Mouse (Mus musculus): ENCODE results near the gene Cct8. TPM values are rescaled to one million over a fixed set of nuclear protein-coding genes. Genes with fewer than 3 reads are reported as not detected.

The Cct8 gene
- polyA plus RNA-seq, 1 experiment from 2014 or later, result 430 TPM

GRCm38 (mm10) chr16:87443245-87443644 is 52.4 kb downstream of the Cct8 start:
- no peak overlapping the region for H3K9ac ChIP-seq
- H3K4me2 ChIP-seq, result no peak overlapping the region
- no peaks in the 10 kb centered on the region for H3K9me3 ChIP-seq
- no peak overlapping the region for H3K4me3 ChIP-seq
- H3K36me3 ChIP-seq, result no peaks in the 10 kb centered on the region
- no peak for ATAC-seq (ENCODE audit: borderline replicate concordance, extremely low read depth, low FRiP score, low TSS enrichment)
- 0 out of 2 replicates have a peak overlapping the region, but pooled peaks have one; percentile 31 for H3K27ac ChIP-seq
- peaks cover 27% of the 10 kb centered on the region; the same call in 1 of the 2 replicates for H3K4me1 ChIP-seq
- no peaks in the 10 kb centered on the region for H3K27me3 ChIP-seq

- Histone ChIP-seq H3K9ac (no peak overlapping the region), H3K4me3 (no peak overlapping the region), H3K4me1 (peaks cover 27% of the 10 kb centered on the region; the same call in 1 of the 2 replicates), H3K36me3 (no peaks in the 10 kb centered on the region), H3K27ac (no peak overlapping the region), H3K9me3 (no peaks in the 10 kb centered on the region), H3K27me3 (no peaks in the 10 kb centered on the region), H3K4me2 (no peak overlapping the region)
- no peak for ATAC-seq (ENCODE audit: borderline replicate concordance, extremely low read depth, low FRiP score, low TSS enrichment)
- 22% methylated on average over 5 of the region's 5 CpGs for WGBS
These were observed 53.4 kb downstream of the Cct8 start for GRCm38 (mm10) chr16:87442291-87442690.

GRCm38 (mm10) chr16:87441089-87441488 is 54.6 kb downstream of the Cct8 start:
- peak overlapping the region; percentile 88 for H3K4me3 ChIP-seq
- ATAC-seq (ENCODE audit: borderline replicate concordance, extremely low read depth, low FRiP score, low TSS enrichment), result no peak
- H3K4me2 ChIP-seq, result peak overlapping the region; percentile 62
- peak overlapping the region; percentile 91 for H3K9ac ChIP-seq
- 18% methylated on average over 9 of the region's 9 CpGs for WGBS
- no peaks in the 10 kb centered on the region for H3K36me3 ChIP-seq
- H3K9me3 ChIP-seq, result no peaks in the 10 kb centered on the region
- no peaks in the 10 kb centered on the region for H3K27me3 ChIP-seq
- peak overlapping the region; percentile 91; the same call in 1 of the 2 replicates for H3K27ac ChIP-seq
- peaks cover 27% of the 10 kb centered on the region; the same call in 1 of the 2 replicates for H3K4me1 ChIP-seq

- H3K27me3 ChIP-seq, result no peaks in the 10 kb centered on the region
- peak within 1 kb of the TSS; percentile 88 for H3K4me3 ChIP-seq
- peak within 1 kb of the TSS; percentile 91 for H3K9ac ChIP-seq
- H3K36me3 ChIP-seq, result no peaks in the 10 kb centered on the region
- H3K27ac ChIP-seq, result peak within 1 kb of the TSS; percentile 91
- peak; percentile 93 for ATAC-seq (ENCODE audit: borderline replicate concordance, extremely low read depth, low FRiP score, low TSS enrichment)
- peaks cover 27% of the 10 kb centered on the region; the same call in 1 of the 2 replicates for H3K4me1 ChIP-seq
- under 1% methylated on average over 38 of the region's 38 CpGs for WGBS
- peak within 1 kb of the TSS; percentile 62 for H3K4me2 ChIP-seq
- no peaks in the 10 kb centered on the region for H3K9me3 ChIP-seq
These were observed 55.4 kb downstream of the Cct8 start, which contains the start of gene Rwdd2b for GRCm38 (mm10) chr16:87440184-87440686. Gene Rwdd2b, minus strand, starts transcription at chr16:87440573.

- Histone ChIP-seq H3K4me2 (no peak overlapping the region), H3K4me3 (no peak overlapping the region), H3K27me3 (no peaks in the 10 kb centered on the region), H3K36me3 (no peaks in the 10 kb centered on the region), H3K27ac (no peak overlapping the region), H3K9me3 (no peaks in the 10 kb centered on the region), H3K9ac (no peak overlapping the region), H3K4me1 (peaks cover 27% of the 10 kb centered on the region; the same call in 1 of the 2 replicates)
- WGBS, result 91% methylated on average over 8 of the region's 8 CpGs
- no peak for ATAC-seq (ENCODE audit: borderline replicate concordance, extremely low read depth, low FRiP score, low TSS enrichment)
These were observed 57.0 kb downstream of the Cct8 start for GRCm38 (mm10) chr16:87438697-87439096.

- no peaks in the 10 kb centered on the region for H3K9me3 ChIP-seq
- peaks cover 18% of the 10 kb centered on the region; the same call in 1 of the 2 replicates for H3K4me1 ChIP-seq
- no peak overlapping the region for H3K27ac ChIP-seq
- no peaks in the 10 kb centered on the region for H3K36me3 ChIP-seq
- no peak overlapping the region for H3K4me2 ChIP-seq
- no peak for ATAC-seq (ENCODE audit: borderline replicate concordance, extremely low read depth, low FRiP score, low TSS enrichment)
- no peak overlapping the region for H3K4me3 ChIP-seq
- WGBS, result 93% methylated on average over 21 of the region's 21 CpGs
- H3K27me3 ChIP-seq, result no peaks in the 10 kb centered on the region
- H3K9ac ChIP-seq, result no peak overlapping the region
These were observed 58.6 kb downstream of the Cct8 start for GRCm38 (mm10) chr16:87437096-87437495.

GRCm38 (mm10) chr16:87435411-87436205 is 60.1 kb downstream of the Cct8 start:
- H3K9ac ChIP-seq, result no peak overlapping the region
- H3K4me2 ChIP-seq, result no peak overlapping the region
- H3K27me3 ChIP-seq, result no peaks in the 10 kb centered on the region
- no peak for ATAC-seq (ENCODE audit: borderline replicate concordance, extremely low read depth, low FRiP score, low TSS enrichment)
- 78% methylated on average over 13 of the region's 13 CpGs for whole genome bisulfite sequencing
- no peaks in the 10 kb centered on the region for H3K9me3 ChIP-seq
- peaks cover 9% of the 10 kb centered on the region; the same call in 1 of the 2 replicates for H3K4me1 ChIP-seq
- no peak overlapping the region for H3K4me3 ChIP-seq
- no peaks in the 10 kb centered on the region for H3K36me3 ChIP-seq
- H3K27ac ChIP-seq, result no peak overlapping the region

GRCm38 (mm10) chr16:87434946-87435345 is 60.7 kb downstream of the Cct8 start:
- H3K27me3 ChIP-seq, result no peaks in the 10 kb centered on the region
- no peak overlapping the region for H3K4me2 ChIP-seq
- H3K9ac ChIP-seq, result no peak overlapping the region
- H3K4me3 ChIP-seq, result no peak overlapping the region
- H3K4me1 ChIP-seq, result peaks cover 9% of the 10 kb centered on the region; the same call in 1 of the 2 replicates
- H3K9me3 ChIP-seq, result no peaks in the 10 kb centered on the region
- no peak overlapping the region for H3K27ac ChIP-seq
- H3K36me3 ChIP-seq, result no peaks in the 10 kb centered on the region
- 71% methylated on average over 6 of the region's 6 CpGs for WGBS
- ATAC-seq (ENCODE audit: borderline replicate concordance, extremely low read depth, low FRiP score, low TSS enrichment), result no peak

- Histone ChIP-seq H3K4me1 (peaks cover 3% of the 10 kb centered on the region; the same call in 1 of the 2 replicates), H3K4me2 (no peak overlapping the region), H3K9ac (no peak overlapping the region), H3K9me3 (no peaks in the 10 kb centered on the region), H3K27me3 (no peaks in the 10 kb centered on the region), H3K4me3 (no peak overlapping the region), H3K36me3 (no peaks in the 10 kb centered on the region), H3K27ac (no peak overlapping the region)
- ATAC-seq (ENCODE audit: borderline replicate concordance, extremely low read depth, low FRiP score, low TSS enrichment), result no peak
- 71% methylated on average over 7 of the region's 7 CpGs for WGBS
These were observed 61.4 kb downstream of the Cct8 start for GRCm38 (mm10) chr16:87434266-87434665.

Other genes with a start within 250 kb of the Cct8 start
- gene N6amt1, start 141.7 kb downstream of the Cct8 start, polyA plus RNA-seq (2015; fragmentation: Nextera tagmentation; extraction: Ambion mirVana), result 21.1 and 21.4 TPM in 2 replicates
- gene Ltn1, start 63.3 kb downstream of the Cct8 start, polyA plus RNA-seq (2015; fragmentation: Nextera tagmentation; extraction: Ambion mirVana), result 29.5 and 29.6 TPM in 2 replicates
- 11.6 and 11.9 TPM in 2 replicates for gene Rwdd2b, start 55.3 kb downstream of the Cct8 start, polyA plus RNA-seq (2015; fragmentation: Nextera tagmentation; extraction: Ambion mirVana)
- gene Usp16, start 41.2 kb downstream of the Cct8 start, polyA plus RNA-seq (2015; fragmentation: Nextera tagmentation; extraction: Ambion mirVana), result 38.6 and 43.8 TPM in 2 replicates
- gene Map3k7cl, start 57.5 kb upstream of the Cct8 start, polyA plus RNA-seq (2015; fragmentation: Nextera tagmentation; extraction: Ambion mirVana), result 0.57 and 0.82 TPM in 2 replicates
- 9.1 and 10.4 TPM in 2 replicates for gene Bach1, start 203.1 kb upstream of the Cct8 start, polyA plus RNA-seq (2015; fragmentation: Nextera tagmentation; extraction: Ambion mirVana)